Mouse (Mus musculus): Measurements from ENCODE around the gene Ech1.

Gene Ech1

GRCm38 (mm10) chr7:28802846-28803588 lies 22.0 kb upstream of the Ech1 start:
- no peak for DNase-seq (ENCODE audit: low read depth, low spot score)

- DNase-seq (ENCODE audit: low read depth, low spot score): no peak
Measured at GRCm38 (mm10) chr7:28803756-28804155, 21.3 kb upstream of the Ech1 start.

- DNase-seq (ENCODE audit: low read depth, low spot score): no peak
Measured at GRCm38 (mm10) chr7:28806869-28807268, 18.1 kb upstream of the Ech1 start.

GRCm38 (mm10) chr7:28807641-28808220 lies 17.3 kb upstream of the Ech1 start:
- no peak for DNase-seq (ENCODE audit: low read depth, low spot score)

GRCm38 (mm10) chr7:28808221-28808941 lies 16.6 kb upstream of the Ech1 start, which contains the start of gene Hnrnpl:
Gene Hnrnpl, plus strand, starts transcription at chr7:28808541.
- peak; percentile 25 for DNase-seq (ENCODE audit: low read depth, low spot score)

- peak; percentile 65 for DNase-seq (ENCODE audit: low read depth, low spot score)
Measured at GRCm38 (mm10) chr7:28808957-28809393, 16.0 kb upstream of the Ech1 start.

GRCm38 (mm10) chr7:28809401-28810089 lies 15.5 kb upstream of the Ech1 start:
- peak; percentile 52 for DNase-seq (ENCODE audit: low read depth, low spot score)

GRCm38 (mm10) chr7:28810107-28811066 lies 14.6 kb upstream of the Ech1 start:
- DNase-seq (ENCODE audit: low read depth, low spot score): peak; percentile 99

- DNase-seq (ENCODE audit: low read depth, low spot score): peak; percentile 77
Measured at GRCm38 (mm10) chr7:28811228-28811627, 13.8 kb upstream of the Ech1 start.

- DNase-seq (ENCODE audit: low read depth, low spot score): no peak
Measured at GRCm38 (mm10) chr7:28811640-28812275, 13.3 kb upstream of the Ech1 start.

- DNase-seq (ENCODE audit: low read depth, low spot score): no peak
Measured at GRCm38 (mm10) chr7:28812436-28812835, 12.6 kb upstream of the Ech1 start.

GRCm38 (mm10) chr7:28812949-28813348 lies 12.1 kb upstream of the Ech1 start:
- DNase-seq (ENCODE audit: low read depth, low spot score): no peak

GRCm38 (mm10) chr7:28814306-28815034 lies 10.5 kb upstream of the Ech1 start:
- no peak for DNase-seq (ENCODE audit: low read depth, low spot score)

GRCm38 (mm10) chr7:28815230-28815629 lies 9.8 kb upstream of the Ech1 start:
- no peak for DNase-seq (ENCODE audit: low read depth, low spot score)

- no peak for DNase-seq (ENCODE audit: low read depth, low spot score)
Measured at GRCm38 (mm10) chr7:28816201-28816600, 8.8 kb upstream of the Ech1 start.

GRCm38 (mm10) chr7:28816920-28817319 lies 8.1 kb upstream of the Ech1 start:
- DNase-seq (ENCODE audit: low read depth, low spot score): no peak

- no peak for DNase-seq (ENCODE audit: low read depth, low spot score)
Measured at GRCm38 (mm10) chr7:28817524-28817923, 7.5 kb upstream of the Ech1 start.

- DNase-seq (ENCODE audit: low read depth, low spot score): no peak
Measured at GRCm38 (mm10) chr7:28817957-28818356, 7.1 kb upstream of the Ech1 start.

- DNase-seq (ENCODE audit: low read depth, low spot score): no peak
Measured at GRCm38 (mm10) chr7:28818436-28818835, 6.6 kb upstream of the Ech1 start.

Measured in c-Kit-negative CD71-positive TER-119-positive erythroid progenitor cells, embryonic 14.5 days (primary cell).